Mouse (Mus musculus) heart, postnatal 36 days (tissue): ENCODE data around the gene Zfp93. TPM values are rescaled to one million over a fixed set of nuclear protein-coding genes. Genes with fewer than 3 reads are reported as not detected.

Experiments used
- DNase-seq, 2 experiments: peaks; one replicate each; pipeline ENCODE4 v3.0.0; 2021 to 2022
- intact Hi-C: fragments of 180-260 bp; cut with DNase I; formaldehyde crosslinking; loops from one replicate; pipeline ENCODE4 v1.15.1; 2025
- total RNA-seq, 2 experiments: library from RNA; stranded (reverse); gene quantifications; 2 replicates each; pipeline ENCODE4 v1.2.3; 2021

Gene Zfp93
- total RNA-seq, 2 experiments from 2014 or later, result 3.8 to 4.1 TPM

- intact Hi-C loops, result loop anchor here (5.0 kb wide), 1 partner anchor 62 kb away; no protein-coding TSS in a partner anchor
- no peak for DNase-seq
Measured at GRCm38 (mm10) chr7:24325675-24326128, 55.5 kb downstream of the Zfp93 start.

DNA sequence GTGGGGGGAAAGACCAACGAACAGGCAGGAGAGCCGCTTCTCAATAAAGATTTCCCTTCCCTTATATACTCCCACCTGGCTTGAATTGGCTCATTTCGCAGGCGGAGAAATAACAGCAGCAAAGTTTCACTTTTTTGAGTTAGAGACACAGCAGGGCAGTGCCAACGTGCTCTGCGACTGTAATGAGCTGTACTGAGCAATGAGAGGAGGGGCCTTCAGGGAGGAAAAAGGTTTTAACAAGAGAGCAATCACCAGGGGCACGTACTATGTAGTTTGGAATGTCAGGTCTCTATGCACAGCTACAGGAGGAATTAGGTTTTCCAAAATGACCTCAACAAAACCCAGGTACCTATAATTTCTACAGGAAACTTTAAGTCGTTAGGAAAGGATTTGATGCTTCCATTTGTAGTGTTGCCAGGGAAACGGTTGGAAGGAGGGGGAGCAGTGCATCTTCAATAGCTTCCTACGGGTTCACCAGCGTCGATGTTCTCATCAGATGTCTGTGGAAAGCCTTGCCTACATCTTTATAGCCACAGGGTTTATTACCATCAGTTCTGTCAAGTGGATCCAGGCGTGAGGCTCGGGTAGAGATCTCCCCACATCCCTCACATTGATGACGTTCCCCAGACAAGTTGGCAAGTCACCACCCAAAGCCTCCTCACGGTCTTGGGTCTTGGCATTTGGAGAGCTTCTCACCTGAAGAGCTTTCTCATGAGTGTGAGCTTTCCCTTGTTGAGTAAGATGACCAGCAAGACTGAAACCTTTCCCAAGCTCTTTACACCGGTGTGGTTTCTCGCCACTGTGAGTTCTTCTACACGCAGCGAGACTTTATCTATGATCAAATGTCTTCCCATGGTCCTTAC, 56.3 kb downstream of the Zfp93 start:
- intact Hi-C loops, result loop anchor here (5.0 kb wide), 1 partner anchor 61 kb away; no protein-coding TSS in a partner anchor
- DNase-seq, result no peak

Other genes starting within 250 kb of the Zfp93 start
- gene Vmn1r183, start 217.2 kb upstream of the Zfp93 start, total RNA-seq, result not detected
- gene Zfp180, start 188.5 kb upstream of the Zfp93 start, total RNA-seq, result 10 to 100 TPM; 13.1 TPM
- 1 to 10 TPM; 2.8 to 3.7 TPM for gene Zfp112, start 158.1 kb upstream of the Zfp93 start, total RNA-seq
- gene Zfp235, start 136.3 kb upstream of the Zfp93 start, total RNA-seq, result 1 to 10 TPM; 5.5 to 6.0 TPM
- under 1 TPM in 1 of 2 experiments, not detected in 1; 0.11 TPM for gene Zfp114, start 95.4 kb upstream of the Zfp93 start, total RNA-seq
- 1 to 10 TPM; 3.8 to 4.3 TPM for gene Zfp111, start 59.0 kb upstream of the Zfp93 start, total RNA-seq
- gene Zfp109, start 32.9 kb upstream of the Zfp93 start, total RNA-seq, result 1 to 10 TPM; 1.7 to 1.8 TPM
- gene Zfp108, start 15.6 kb upstream of the Zfp93 start, total RNA-seq, result 1 to 10 TPM; 1.8 to 2.2 TPM
- gene Zfp61, start 30.8 kb downstream of the Zfp93 start, total RNA-seq, result 1 to 10 TPM; 2.1 to 3.8 TPM
- gene Zfp94, start 46.2 kb downstream of the Zfp93 start, total RNA-seq, result 1 to 10 TPM; 1.7 to 2.5 TPM
- gene Tescl, start 63.5 kb downstream of the Zfp93 start, total RNA-seq, result not detected
- not detected for gene Lypd5, start 78.8 kb downstream of the Zfp93 start, total RNA-seq
- under 1 TPM; 0.42 to 0.62 TPM for gene Kcnn4, start 99.8 kb downstream of the Zfp93 start, total RNA-seq
- gene Smg9, start 129.2 kb downstream of the Zfp93 start, total RNA-seq, result 1 to 10 TPM; 7.1 to 9.6 TPM
- not detected for gene Irgc1, start 181.9 kb downstream of the Zfp93 start, total RNA-seq
- 1 to 10 TPM; 1.9 to 3.3 TPM for gene Plaur, start 192.1 kb downstream of the Zfp93 start, total RNA-seq
- 10 to 100 TPM; 13.1 to 13.6 TPM for gene Cadm4, start 211.6 kb downstream of the Zfp93 start, total RNA-seq
- 10 to 100 TPM; 11.5 to 13.8 TPM for gene Zfp428, start 236.6 kb downstream of the Zfp93 start, total RNA-seq
- not detected for gene AC161166.1, start 242.0 kb downstream of the Zfp93 start, total RNA-seq